Mouse (Mus musculus) MEL (cell line): ENCODE measurements around the gene Abl2.

ENCODE experiments used
- CTCF ChIP-seq, 3 experiments: IDR thresholded peaks in 2 of 3; conservative IDR thresholded peaks in 1 of 3; 2 replicates each; pipeline ENCODE4 v1.5.1; 2011 to 2012; ENCODE audit warnings: low read length in 3 of 3, low read depth in 2 of 3, mild to moderate bottlenecking in 2 of 3, improper control_type of control experiment in 1 of 3, inconsistent platforms in 1 of 3, mixed read lengths in 1 of 3, moderate library complexity in 1 of 3; ENCODE audit not compliant: control insufficient read depth in 1 of 3, insufficient read depth in 1 of 3, poor library complexity in 1 of 3, severe bottlenecking in 1 of 3
- GATA1 ChIP-seq: IDR thresholded peaks from 2 replicates; pipeline ENCODE4 v1.6.1; 2011; ENCODE audit warnings: low read depth, low read length, improper control_type of control experiment
- JUND ChIP-seq: IDR thresholded peaks from 2 replicates; pipeline ENCODE4 v1.6.1; 2011; ENCODE audit warnings: low read depth, mild to moderate bottlenecking, improper control_type of control experiment, low read length
- MAFK ChIP-seq: IDR thresholded peaks from 2 replicates; pipeline ENCODE4 v1.6.1; 2011; ENCODE audit warnings: low read depth, mild to moderate bottlenecking, low read length, improper control_type of control experiment, borderline replicate concordance
- MEF2A ChIP-seq: IDR thresholded peaks from 2 replicates; pipeline ENCODE4 v1.6.1; 2014; ENCODE audit warnings: low read depth, mild to moderate bottlenecking, inconsistent platforms, low read length, improper control_type of control experiment; ENCODE audit not compliant: poor library complexity, insufficient replicate concordance, severe bottlenecking; ENCODE audit errors: extremely low read depth
- MXI1 ChIP-seq: IDR thresholded peaks from 2 replicates; pipeline ENCODE4 v1.6.1; 2011; ENCODE audit warnings: mild to moderate bottlenecking, low read depth, low read length, improper control_type of control experiment
- MYC ChIP-seq: IDR thresholded peaks from 2 replicates; pipeline ENCODE4 v1.6.1; 2011; ENCODE audit warnings: low read depth, mild to moderate bottlenecking, low read length, improper control_type of control experiment, moderate library complexity
- POLR2A ChIP-seq, 2 experiments: IDR thresholded peaks; 2 replicates each; pipeline ENCODE4 v1.6.1; 2011 to 2012; ENCODE audit warnings: low read length in 2 of 2, mild to moderate bottlenecking in 2 of 2, control low read depth in 1 of 2, improper control_type of control experiment in 1 of 2, low read depth in 1 of 2, moderate library complexity in 1 of 2; ENCODE audit not compliant: control insufficient read depth in 1 of 2, insufficient read depth in 1 of 2, poor library complexity in 1 of 2
- UBTF ChIP-seq: IDR thresholded peaks from 2 replicates; pipeline ENCODE4 v1.6.1; 2012; ENCODE audit warnings: low read depth, mild to moderate bottlenecking, inconsistent platforms, low read length, improper control_type of control experiment, moderate library complexity, borderline replicate concordance; ENCODE audit not compliant: insufficient read depth
- ZKSCAN1 ChIP-seq: IDR thresholded peaks from 2 replicates; pipeline ENCODE4 v1.6.1; 2012; ENCODE audit warnings: low read depth, mild to moderate bottlenecking, inconsistent platforms, low read length, improper control_type of control experiment, moderate library complexity

DNA sequence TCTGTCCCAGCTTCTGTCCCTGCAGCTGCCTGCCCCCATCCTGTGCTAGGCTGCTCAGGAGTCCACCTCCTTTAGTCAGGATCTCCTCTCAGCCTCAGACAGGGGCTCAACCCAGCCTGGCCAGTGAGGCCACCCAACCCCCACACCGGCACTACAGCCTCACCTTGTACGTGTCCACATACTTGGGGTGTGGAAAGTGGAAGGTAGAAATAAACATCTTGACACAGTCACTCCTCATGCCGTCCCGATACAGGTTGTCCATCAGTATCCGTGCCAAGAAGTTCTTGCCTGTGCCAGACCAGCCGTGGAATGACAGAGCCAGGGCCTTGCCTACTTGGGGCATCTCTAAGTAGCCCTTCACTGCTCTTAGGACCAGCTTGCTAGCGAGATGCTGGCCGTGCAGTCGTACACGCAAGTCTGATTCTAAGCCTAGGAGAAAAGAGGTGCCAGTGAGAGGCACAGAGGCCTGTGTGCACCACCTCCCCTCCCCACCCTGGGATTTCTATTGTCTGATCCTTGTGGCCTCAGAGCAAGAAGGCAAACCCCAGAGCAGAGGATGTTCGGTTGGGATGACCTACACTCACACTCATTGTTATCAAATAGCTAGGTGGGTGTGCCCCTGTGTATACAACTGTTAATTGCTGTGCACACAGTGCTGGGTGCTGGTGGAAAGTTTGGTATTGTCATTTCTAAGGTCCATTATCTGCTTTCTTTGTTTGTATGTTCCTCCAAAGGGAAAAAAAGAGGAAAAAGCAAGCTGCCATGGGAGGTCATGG lies 110.8 kb downstream of the Abl2 start:
- TF ChIP-seq CTCF (IDR thresholded peaks at IDR 0.05 in 2 of 3, conservative IDR thresholded peaks at IDR 0.05 in 1 of 3; ENCODE audit: control insufficient read depth in 1 of 3, insufficient read depth in 1 of 3, low read depth in 2 of 3, low read length in 3 of 3, poor library complexity in 1 of 3, severe bottlenecking in 1 of 3) (no peak), GATA1 (no peak), UBTF (no peak), JUND (no peak), MYC (no peak), MXI1 (no peak), POLR2A (IDR thresholded peaks at IDR 0.05; ENCODE audit: control insufficient read depth in 1 of 2, insufficient read depth in 1 of 2, low read depth in 1 of 2, low read length in 2 of 2, poor library complexity in 1 of 2) (no peak), ZKSCAN1 (no peak), MAFK (no peak), MEF2A (no peak)
